Mouse (Mus musculus): ENCODE measurements at regions not wholly inside any gene's neighbourhood (a gene's known extent, or its start where the extent isn't known, plus 50 kb on each side); places are given as distances from the start of the nearest gene placed in this dataset.
A peak's percentile ranks its signal among the peaks of the same experiment; 100 is the strongest.

DNA sequence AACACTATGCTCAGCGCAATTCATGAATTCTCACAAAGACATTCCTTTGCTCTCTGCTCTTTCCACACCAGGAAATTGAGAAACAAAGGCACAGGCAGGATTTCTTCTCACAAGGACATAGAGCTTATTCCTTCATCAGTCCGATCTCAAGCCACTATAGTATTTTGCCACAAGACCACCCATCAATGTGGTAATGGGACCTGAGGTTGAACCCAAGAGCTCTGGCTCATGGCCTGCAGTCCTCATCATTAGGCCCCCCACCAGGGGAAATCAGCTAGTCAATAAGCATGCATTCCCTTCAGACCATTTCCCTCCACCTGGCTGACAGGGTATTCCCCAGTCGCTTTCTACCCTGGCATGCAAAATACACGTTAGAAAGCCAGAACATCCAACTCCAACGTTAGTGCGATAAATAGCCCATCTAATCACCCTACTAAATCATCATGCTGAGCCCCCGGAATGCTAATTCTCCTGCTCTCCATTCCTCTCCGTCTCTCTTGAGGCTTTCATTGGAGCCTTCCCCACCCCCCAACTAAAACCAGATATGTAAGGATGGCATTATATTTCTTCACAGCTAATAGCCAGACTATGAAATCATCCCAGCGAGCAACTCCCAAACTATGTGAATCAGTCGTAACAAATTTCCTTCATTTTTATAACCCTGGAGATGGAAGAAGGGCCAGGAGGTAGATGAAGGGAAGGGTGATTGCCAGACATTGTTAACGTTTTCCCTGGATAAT, 586.2 kb downstream of the Ets1 start:
- DNase-seq: no peak

DNA sequence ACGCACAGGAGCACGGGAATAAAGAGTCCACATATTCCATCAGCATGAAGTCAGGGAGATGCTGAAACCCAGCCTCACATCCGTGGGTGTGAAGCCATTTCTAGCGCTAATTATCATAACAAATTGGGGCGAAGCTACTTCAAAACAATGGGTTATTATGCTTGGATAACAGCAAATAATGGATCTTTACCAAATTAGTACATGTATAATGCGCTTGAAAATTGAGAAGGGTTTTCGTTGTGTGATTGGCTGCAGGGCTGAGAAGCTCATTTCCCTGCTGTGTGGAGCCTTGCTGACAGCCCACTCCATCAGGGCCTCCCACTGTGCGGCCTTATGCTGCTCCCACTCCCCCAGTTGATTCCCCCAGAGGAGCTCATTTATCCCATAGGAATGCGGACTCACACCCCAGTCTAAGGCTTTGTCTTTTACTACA, 597.7 kb downstream of the Ets1 start:
- DNase-seq: no peak

DNA sequence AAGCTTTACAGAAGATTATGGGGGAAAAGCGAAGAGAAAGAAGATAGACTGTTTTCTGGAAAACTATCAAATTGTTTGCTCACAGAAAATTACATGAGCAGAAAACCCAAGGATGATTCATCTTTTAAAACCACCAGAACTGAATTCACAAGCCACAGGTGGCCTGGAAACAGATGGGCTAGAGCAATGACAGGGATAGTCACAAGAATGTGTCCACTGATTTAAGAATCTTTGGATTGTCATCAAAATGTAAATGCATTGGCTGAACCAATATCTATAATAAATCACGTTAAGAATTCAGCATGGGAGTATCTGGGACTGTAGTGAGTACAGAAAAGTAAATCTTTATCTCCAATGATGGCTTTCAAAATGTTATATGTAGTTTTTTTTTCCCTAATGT, 602.2 kb downstream of the Ets1 start:
- DNase-seq: no peak

DNA sequence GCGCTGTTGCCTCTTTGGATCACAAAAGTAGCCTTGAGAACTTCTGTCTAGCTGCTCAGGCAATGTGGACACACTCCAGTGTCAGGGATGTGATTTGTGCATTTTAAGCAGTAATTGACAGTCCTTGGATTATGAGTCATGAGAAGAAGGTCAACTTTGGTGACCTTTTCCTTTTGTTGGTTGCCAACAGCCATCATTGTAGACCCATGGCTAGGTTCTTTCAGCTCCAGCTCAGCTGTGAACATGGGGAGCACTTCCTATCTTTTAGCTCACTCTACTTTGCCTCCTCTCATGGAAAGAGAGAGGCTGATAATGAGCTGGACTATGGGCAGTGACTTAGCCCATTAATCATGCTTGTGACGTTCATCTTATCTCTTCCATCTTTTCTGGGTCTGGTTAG, 602.8 kb downstream of the Ets1 start:
- no peak for DNase-seq

DNA sequence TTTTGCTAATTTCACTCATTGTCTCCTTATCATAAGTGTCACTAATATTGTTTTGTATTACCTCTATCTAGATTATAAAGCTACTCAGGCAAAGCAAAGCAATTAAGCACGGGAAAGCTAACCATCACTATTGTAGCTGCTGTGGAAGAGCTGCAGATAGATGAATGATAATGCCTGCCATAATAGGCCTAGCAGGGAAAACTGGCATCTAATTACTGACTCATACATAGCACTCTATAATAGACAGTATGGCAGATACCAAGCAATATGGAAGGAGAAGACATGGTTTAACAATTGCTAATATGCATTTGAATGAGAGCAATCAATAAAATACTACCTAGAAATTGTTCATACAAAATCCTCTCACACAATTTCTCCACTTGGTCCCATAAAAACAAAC, 604.5 kb downstream of the Ets1 start:
- DNase-seq: no peak

DNA sequence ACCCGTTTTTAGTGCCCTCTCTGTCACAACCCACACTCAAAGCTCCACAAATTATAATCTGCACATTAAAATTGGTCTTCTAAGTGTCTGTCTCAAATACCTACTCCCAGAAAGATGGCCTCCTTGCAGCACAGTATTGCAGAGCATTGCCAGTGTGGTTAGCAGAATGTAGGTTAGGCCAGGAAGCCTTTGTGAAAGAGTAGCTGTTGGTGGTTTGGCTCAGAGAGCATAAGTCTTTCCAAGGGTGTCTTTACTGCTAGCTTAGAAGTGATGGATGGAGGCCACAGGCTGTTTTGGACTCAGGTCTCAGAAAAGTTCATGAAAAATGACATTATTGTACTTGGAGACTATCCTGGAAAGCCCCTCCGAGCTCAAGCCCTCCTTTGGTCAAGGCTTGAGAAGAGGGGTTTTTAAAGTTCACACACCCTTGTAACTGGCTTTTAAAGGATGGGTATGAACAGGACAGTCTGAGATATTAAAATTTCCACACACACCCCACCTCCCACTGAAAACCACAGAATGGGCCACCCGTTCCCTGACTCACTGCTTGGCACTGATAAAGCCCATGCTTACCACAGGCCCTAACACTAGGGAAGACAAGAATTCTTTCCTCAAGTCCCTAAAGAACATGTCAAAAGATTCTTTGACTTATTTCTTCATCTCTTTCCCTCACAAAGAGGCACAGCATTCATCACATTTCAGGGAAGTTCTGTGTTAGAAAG, 605.1 kb downstream of the Ets1 start:
- DNase-seq: no peak

DNA sequence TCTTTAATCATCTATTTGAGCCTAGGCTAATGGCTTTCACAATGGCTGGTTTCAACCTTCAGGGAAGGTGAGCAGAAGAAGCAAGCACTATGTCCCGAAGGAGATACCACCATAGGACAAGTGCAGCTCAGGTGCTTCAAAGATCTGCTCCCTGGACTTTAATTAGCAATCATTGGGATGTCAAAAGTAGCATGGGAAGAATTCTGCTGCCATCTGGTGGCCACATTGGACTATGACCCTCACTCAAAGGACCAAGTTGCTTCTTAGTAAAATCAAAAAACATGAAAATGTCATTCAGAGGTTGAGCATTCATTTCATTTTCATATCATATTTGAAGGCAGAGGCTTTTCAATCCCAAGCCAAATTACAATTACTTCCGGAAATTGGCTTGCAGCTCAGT, 610.9 kb downstream of the Ets1 start:
- peak; percentile 70 to 71 for DNase-seq

DNA sequence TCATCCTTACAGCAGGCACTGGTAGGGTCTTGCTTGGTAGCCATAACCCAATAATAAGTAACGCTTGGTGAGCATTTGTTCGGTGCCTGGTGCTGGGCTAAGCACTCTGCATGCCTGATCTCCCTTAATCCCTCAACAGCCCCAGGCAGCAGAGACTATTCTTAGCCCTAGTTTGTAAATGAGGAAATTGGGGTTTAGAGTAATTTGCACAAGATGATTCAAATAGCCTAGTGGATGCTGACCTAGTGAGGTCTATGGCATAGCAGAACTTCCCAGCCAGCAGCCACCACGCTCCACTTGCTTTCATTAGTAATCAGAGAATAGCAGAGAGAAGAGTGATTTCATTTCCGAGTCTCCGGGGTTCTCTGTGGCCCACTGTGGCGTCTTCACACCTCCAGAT, 622.2 kb downstream of the Ets1 start:
- DNase-seq: no peak

DNA sequence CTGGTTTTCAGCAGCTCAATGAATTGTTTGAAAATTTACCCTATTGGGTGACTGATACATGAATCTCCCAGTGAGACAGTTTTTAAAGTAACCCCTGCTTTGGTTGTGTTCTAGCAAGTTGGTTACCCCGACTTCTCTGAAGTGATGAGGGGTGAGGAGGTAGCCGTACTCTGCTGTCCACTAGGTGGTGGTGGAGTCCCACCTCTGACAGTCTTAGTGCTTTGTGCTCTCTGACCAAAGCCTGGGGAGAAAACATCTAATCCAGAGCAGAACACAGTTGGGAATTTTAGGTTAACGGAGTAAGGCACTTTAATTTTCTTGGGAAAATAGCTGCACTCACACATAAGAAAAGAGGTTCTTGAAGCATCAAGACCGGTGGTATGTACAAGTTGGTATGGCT, 624.1 kb downstream of the Ets1 start:
- DNase-seq: peak; percentile 75 to 79

DNA sequence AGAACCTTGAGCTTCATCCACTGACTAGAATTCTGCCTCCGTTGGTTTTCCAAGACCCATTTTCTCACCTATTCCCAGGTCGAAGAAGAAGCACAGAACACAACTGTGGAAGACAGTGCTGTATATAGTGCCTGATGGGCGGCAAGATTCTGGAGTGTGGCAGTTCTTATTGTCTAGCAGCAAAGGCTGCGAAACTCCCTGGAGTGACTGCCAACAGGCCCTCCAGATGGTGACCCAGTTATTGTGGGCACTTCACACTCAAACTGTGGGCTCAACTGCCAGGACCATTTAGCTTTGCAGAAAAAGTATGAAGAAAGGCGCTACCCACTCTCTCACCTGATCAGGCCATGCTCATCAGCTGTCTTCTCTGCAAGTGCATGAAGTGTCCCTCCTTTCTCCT, 653.4 kb downstream of the Ets1 start:
- no peak for DNase-seq

DNA sequence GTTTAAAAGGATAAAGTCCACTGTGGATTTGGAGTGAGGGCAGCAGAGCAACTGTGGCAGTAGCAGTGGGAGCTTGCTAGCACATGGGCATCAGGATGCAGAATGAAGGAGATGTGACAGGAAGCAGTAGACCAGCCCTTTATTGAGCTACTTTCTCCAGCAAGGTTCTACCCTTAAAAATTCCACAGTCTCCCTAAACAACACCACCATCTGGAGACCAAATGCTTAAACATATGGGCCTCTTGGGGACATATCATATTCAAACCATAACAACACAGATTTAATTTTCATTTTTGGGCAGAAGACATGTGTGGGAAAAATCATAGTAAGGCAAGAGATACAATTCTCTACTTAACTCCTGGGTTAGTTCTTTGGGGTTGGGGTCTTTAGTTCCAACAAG, 656.1 kb downstream of the Ets1 start:
- DNase-seq: no peak

DNA sequence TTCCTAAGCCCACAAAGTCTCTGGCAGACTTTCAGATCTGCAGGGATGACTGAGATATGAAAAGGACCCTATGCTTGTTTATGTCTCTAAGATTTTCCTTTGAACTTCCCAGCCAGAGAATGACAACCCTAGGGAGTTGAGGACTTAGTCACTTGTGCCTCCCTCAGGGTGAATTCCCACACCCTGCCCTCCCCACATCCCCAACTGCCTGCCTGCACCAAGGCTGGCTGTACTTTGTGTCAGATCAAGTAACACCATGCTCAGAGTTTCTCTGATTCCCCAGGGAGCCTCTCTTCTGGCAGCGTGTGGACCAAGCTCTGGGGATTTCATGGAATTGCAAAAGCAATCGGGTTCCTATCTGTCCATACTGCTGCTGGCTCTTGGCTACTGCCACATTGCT, 659.9 kb downstream of the Ets1 start:
- DNase-seq: no peak

DNA sequence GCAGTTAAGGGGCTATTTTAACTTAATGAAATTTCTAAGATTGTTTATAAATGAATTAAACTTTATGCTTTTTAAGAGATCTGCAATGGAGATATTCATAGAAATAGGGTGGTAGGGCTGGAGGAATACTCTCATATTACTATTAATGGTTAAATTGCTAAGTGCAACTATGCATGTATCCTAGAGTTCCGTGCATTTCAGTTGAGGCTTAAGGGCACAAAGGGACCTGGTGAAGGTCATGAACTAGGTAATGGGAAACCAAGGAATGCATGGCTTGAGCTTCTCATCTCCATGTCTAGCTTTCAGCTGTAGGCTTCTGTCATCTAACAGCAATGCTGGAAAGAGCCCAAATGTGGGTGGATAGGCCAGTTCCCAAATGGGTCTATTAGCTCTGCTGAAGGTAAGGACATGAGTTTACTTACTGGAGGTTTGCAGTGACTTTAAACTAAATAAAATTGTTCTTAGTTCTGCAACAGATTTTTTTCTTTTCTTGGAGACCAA, 683.6 kb downstream of the Ets1 start:
- DNase-seq: peak in 1 of 2 experiments; percentile 5

DNA sequence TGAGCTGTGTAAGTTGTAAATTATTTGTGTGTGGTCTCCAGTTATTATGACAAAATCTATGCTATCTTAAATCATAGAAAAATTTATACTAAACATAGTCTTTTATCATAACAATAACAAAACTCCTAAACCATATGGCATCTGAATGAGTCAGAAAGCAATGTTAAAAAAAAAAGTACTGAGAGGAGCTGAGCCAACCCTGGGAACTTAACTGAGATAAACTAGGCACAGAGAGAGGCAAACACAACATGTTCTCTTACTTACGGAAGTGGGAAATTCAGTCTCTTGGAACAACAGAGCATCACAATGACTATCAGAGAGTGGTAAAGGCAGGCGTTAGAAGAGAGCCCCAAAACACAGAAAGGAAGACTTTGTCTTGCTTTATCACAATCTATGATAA, 691.7 kb downstream of the Ets1 start:
- DNase-seq: no peak

DNA sequence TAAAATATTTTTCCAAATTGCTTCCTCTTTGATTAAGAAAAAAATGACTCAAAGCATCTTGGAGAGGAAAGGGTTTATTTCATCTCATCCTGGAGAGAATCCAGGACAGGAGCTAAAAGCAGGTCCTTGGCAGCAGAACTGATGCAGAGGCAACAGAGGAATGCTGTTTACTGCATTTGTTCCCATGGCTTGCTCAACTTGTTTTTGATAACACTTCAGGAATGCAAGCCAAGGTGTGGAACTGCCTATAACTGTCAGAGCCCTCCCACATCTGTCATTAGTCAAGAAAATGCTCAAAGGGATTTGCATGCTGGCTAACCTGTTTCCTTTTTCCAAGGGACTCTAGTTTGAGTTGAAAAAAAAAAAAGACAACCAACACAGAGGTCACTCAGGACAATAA, 714.2 kb downstream of the Ets1 start:
- DNase-seq: no peak

DNA sequence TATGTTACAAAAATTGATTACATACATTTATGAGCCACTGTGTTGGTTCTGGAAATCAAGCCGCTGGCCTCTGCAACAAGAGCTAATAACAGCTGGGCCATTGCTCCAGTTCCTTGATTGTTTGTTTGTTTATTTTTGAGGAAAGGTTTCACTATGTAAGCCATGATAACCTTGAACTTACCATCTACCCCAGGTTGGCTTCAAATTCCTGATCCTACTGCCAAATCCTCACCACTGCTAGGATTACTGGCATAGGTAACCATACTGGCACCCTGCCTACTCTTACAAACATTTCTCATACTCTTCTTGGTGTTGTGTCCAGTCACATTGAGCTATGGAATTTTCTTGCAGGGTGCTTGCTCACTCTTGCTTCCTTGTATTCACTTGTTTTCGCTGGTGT, 720.6 kb downstream of the Ets1 start:
- DNase-seq: no peak

DNA sequence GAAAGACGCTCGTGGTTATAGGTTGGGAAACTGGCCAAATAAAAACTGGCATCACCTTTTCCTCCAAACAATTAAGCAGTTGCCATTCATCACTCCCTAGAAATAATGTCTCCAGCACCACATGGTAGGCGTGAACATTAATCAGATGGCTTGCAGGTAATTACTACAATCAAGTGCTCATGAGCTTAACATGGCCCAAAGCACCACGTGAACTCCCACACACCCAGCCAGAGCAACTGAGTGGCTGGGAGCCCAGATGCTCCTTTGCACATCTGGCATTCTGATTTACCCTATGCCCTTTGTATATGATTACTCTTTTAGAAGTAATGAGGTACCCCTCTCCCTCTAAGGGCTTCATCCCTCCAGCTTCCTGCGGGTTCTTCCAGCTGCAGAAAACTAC, 724.9 kb downstream of the Ets1 start:
- DNase-seq: no peak

DNA sequence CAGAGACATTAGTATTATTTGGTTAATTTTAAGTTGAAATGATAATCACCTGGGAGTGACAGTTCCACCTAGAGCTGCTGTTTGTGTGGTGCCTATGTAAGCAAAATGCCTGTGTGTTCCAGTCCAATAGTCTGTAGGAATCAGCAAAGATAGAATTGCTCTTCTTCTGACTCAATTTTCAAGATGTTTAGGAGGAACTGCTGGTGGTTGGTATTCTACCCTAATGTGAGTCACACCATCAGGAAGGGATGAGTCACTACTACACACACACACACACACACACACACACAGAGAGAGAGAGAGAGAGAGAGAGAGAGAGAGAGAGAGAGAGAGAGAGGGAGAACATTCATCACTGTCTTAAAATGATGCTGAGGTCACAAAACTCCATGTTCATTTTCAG, 753.1 kb downstream of the Ets1 start:
- DNase-seq: no peak

DNA sequence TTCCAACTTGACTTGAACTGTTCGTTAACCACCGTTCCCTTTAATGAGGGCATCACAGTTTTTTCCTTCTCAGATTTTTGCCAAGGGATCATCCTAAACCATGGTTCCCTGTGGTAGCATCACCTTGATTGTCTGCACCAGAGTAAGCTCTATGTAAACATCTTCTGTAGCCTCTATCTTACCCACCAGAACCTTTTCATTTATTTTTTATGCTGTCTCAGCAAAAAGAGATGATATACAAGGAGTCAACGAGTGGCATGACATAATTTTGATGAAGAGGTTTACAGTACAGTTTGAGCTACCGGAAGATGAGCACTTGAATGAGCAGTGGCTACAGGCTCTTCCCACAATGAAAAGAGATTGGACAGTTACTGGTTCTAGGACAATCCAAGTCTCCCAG, 768.7 kb downstream of the Ets1 start:
- DNase-seq: no peak

DNA sequence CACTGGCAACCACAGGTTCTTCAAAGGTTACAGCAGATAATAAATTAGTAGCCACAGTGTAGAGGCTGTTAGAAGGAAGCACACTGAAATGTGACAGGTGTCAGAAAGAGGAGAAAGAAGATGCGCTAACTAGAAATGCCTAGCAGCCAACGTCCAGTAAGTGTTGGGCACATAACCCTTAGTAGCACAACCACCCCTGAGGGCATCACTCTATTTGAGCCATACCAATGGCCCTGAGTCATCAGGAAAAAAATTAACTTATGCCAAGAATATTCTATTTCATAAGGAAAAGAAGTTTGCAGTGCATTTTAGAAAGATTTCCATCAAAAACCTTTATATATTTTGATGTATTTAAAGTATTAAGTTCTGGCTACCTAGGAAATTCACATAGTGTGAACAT, 771.5 kb downstream of the Ets1 start:
- no peak for DNase-seq

DNA sequence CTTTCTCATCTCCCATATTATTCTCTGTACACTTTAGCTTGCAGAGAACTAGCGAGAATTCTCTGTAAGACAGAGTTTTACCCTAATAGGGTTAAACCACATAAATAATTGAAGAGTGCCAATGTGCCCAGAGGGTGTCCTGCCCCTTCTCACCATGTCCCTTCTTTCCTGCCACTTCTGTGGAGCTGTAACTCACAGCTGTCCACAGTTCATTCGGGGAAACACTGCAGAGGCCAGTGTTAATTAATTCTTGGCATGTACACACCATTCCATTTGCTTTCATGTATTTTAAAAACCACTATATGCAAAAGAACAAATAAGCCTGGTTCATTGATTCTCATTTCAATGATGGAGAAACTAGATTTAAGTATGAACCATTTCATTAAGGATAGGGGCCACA, 787.8 kb downstream of the Ets1 start:
- no peak for DNase-seq

DNA sequence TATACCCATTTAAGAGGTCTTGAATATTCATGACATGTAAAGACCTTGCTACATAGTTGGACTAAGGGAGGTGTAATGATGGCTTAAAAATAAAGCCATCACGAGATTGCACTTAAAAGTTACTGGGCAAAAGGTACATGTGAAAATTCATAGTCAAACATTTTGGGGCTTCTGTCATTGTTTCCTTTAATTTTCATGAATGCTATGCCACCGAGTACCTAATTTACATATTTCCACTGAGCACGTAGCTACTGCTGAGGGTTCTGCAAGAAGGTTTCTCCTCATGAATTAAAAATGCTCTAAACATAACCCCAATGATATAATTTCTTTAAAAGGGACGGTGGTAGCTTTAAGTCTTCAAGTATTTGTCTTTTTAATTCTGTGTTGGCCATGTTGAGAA, 800.4 kb downstream of the Ets1 start:
- no peak for DNase-seq

DNA sequence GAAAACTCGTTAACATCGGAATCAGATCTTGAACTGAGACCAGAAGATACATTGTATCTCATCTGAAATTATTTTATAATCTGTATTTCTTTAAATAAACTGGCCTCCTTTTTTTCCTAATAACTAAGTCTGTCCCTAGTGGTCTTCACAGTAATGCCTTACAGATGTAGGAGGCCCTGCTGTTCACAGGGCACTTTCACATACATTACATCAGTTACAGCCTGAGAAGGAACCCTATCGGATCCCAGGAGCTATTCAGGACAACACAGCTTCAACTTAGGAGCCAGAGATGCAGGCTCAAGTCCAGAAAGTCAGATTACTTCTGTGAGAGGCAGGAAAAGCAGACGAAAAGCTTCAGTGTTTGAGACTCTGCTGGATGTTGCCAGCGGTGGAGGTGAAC, 806.2 kb downstream of the Ets1 start:
- no peak for DNase-seq

DNA sequence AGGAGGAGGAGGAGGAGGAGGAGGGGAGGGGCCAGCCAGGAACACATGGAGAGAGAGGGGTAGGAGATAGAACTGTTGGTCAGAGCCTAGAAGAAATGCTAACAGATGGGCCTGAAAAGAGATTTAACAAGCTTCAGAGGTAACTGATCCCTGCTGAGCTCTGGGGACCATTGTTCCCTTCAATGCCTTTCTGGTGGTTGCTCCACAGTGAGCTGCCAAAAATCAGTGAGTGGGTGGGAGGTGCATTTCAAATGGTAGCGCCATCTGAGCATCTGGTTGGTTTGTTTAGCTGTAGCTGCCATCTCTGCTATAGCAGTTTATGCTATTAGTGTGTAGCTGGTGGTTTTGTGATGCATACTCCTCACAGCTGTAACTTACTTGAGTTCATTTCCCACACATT, 809.9 kb downstream of the Ets1 start:
- no peak for DNase-seq

DNA sequence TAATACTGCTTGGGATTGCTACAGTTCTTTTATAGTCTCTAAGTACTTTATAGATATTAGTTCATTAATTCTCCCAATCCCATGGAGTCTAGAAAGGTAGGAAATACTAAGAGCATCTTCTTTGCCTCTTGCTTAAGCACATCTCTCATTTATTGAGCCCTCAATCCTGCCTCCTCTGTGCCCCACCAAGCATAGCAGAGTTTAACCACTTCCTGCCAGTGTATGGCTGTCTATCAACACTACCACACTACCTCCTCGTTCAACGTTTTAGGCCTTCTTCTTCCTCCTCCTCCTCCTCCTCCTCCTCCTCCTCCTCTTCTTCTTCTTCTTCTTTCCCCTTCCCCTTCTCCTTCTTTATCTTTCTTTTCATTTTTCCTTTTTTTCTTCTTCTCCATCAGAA, 839.1 kb downstream of the Ets1 start:
- no peak for DNase-seq

Measured in kidney, postnatal 4 days (tissue).